Mouse (Mus musculus): ENCODE data around the gene Cox18. TPM values are rescaled to one million over a fixed set of nuclear protein-coding genes. Genes with fewer than 3 reads are reported as not detected.

Cox18 gene
- total and polyA plus RNA-seq, 2 experiments from 2014 or later = 43.5 to 49.6 TPM

- H3K9ac ChIP-seq = no peak overlapping the region
- no peak overlapping the region for H3K4me3 ChIP-seq (ENCODE audit: low read depth, low read length)
- ATAC-seq = no peak
- no peak overlapping the region for H3K4me2 ChIP-seq (ENCODE audit: low read depth)
- no peak overlapping the region for H3K27ac ChIP-seq (ENCODE audit: low read depth, low read length)
- H3K36me3 ChIP-seq (ENCODE audit: insufficient read depth) = no peaks in the 10 kb centered on the region
- 91% methylated on average over 5 of the region's 5 CpGs for WGBS
- DNase-seq = no peak
- no peaks in the 10 kb centered on the region for H3K4me1 ChIP-seq (ENCODE audit: insufficient read depth)
- H3K9me3 ChIP-seq (ENCODE audit: low read length) = no peaks in the 10 kb centered on the region
- TF ChIP-seq CTCF (IDR thresholded peaks at IDR 0.05; ENCODE audit: low read depth) = no peak
- no peaks in the 10 kb centered on the region for H3K27me3 ChIP-seq (ENCODE audit: insufficient read depth, low read length)
Measured at GRCm38 (mm10) chr5:90179094-90179493, 44.7 kb downstream of the Cox18 start.

- H3K27me3 ChIP-seq (ENCODE audit: insufficient read depth, low read length) = no peaks in the 10 kb centered on the region
- DNase-seq = peak; percentile 42
- 82% methylated on average over 1 of the region's 1 CpGs for WGBS
- TF ChIP-seq CTCF (IDR thresholded peaks at IDR 0.05; ENCODE audit: low read depth) = no peak
- no peaks in the 10 kb centered on the region for H3K9me3 ChIP-seq (ENCODE audit: low read length)
- H3K36me3 ChIP-seq (ENCODE audit: insufficient read depth) = no peaks in the 10 kb centered on the region
- H3K9ac ChIP-seq = no peak overlapping the region
- ATAC-seq = peak; percentile 92
- no peaks in the 10 kb centered on the region for H3K4me1 ChIP-seq (ENCODE audit: insufficient read depth)
- H3K4me2 ChIP-seq (ENCODE audit: low read depth) = no peak overlapping the region
- no peak overlapping the region for H3K4me3 ChIP-seq (ENCODE audit: low read depth, low read length)
- H3K27ac ChIP-seq (ENCODE audit: low read depth, low read length) = no peak overlapping the region; the same call in 1 of the 2 replicates
Measured at GRCm38 (mm10) chr5:90178116-90178515, 45.7 kb downstream of the Cox18 start.

Other genes starting within 250 kb of the Cox18 start
- gene Ankrd17, start 142.6 kb upstream of the Cox18 start, total RNA-seq (2014; rRNA removed) = 51.4 and 68.2 TPM in 2 replicates
- 13.1 and 20.4 TPM in 2 replicates for gene Ankrd17, start 142.6 kb upstream of the Cox18 start, polyA plus RNA-seq (2015; fragmentation: Nextera tagmentation; extraction: Ambion mirVana)
- 1.1 and 1.3 TPM in 2 replicates for gene Gm9958, start 143.2 kb upstream of the Cox18 start, total RNA-seq (2014; rRNA removed)
- 1.8 and 2.5 TPM in 2 replicates for gene Gm9958, start 143.2 kb upstream of the Cox18 start, polyA plus RNA-seq (2015; fragmentation: Nextera tagmentation; extraction: Ambion mirVana)
- gene Alb, start 236.9 kb upstream of the Cox18 start, total RNA-seq (2014; rRNA removed) = not detected in 2 replicates
- not detected in 2 replicates for gene Alb, start 236.9 kb upstream of the Cox18 start, polyA plus RNA-seq (2015; fragmentation: Nextera tagmentation; extraction: Ambion mirVana)